Mouse (Mus musculus) lung, postnatal 0 days (tissue): ENCODE measurements at regions not wholly inside any gene's neighbourhood (a gene's known extent, or its start where the extent isn't known, plus 50 kb on each side); places are given as distances from the start of the nearest gene placed in this dataset.

Experiments used
- CTCF ChIP-seq: IDR thresholded peaks from 2 replicates; pipeline ENCODE4 v1.5.1; 2016; ENCODE audit warnings: antibody characterized with exemption, mild to moderate bottlenecking
- EP300 ChIP-seq: IDR thresholded peaks from 2 replicates; pipeline ENCODE4 v1.6.1; 2016; ENCODE audit warnings: antibody characterized with exemption, mild to moderate bottlenecking, control low read depth

DNA sequence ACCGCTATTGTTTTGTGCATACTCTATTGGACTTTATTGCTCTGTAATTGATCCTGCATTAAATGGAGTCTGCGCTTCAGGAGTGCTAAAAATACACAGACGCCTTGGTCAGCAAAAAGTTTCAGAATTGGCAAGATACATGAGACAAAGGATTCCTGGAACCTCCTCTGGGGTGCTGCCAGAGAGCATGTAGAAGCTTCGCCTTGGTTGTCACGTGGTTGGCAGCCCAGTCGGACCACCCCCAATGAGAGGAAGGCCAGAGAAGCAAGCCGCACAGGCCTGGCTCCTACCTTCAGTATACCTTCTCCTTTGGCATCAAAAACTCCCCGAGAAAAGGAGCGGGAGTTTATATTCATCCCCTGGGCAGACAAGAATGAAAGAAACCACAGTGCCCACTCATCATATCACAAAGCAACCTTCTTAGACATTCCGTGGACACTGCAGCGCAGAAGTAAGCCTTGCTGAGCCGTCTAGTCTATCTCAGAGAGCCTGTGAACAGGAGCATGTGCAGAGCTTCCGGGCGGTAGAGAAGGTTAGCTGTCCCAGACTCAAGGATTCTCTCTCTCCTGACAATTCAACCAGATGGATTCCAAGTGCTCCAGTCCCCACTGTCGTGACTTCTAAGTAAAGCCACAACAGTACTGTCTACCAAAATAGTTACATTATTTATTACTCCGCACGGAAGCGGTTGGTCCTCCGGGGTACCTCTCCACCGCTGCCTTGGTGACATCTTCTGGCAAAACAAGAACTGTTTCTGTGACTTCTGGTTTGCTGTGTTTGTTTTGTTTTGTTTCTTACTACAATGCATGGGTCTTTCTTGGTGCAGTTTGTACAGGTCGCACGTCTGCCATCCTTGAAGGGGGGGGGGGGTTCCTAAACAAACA is 85.6 kb upstream of the Myo10 start:
- TF ChIP-seq CTCF = no peak
- TF ChIP-seq EP300 = no peak
